Mouse (Mus musculus) testis, adult 2 months (tissue): ENCODE results near the gene BC049730.

Experiments
- CTCF ChIP-seq: fragments of 200-500 bp; IDR thresholded peaks from 2 replicates; pipeline ENCODE4 v1.5.1; 2012; ENCODE audit warnings: low read depth, mild to moderate bottlenecking, inconsistent platforms, low read length, moderate library complexity; ENCODE audit not compliant: control insufficient read depth, insufficient read depth, insufficient replicate concordance
- POLR2A ChIP-seq: fragments of 200-500 bp; IDR thresholded peaks from 2 replicates; pipeline ENCODE4 v1.6.1; 2012; ENCODE audit warnings: low read depth, mild to moderate bottlenecking, inconsistent platforms, low read length, moderate library complexity; ENCODE audit not compliant: control insufficient read depth

GRCm38 (mm10) chr7:24758520-24758919 lies 49.5 kb downstream of the BC049730 start:
- TF ChIP-seq CTCF (no peak), POLR2A (no peak)
